Comparison of ENCODE assay signal across 21 mouse cellular contexts in the genomic region with DNA sequence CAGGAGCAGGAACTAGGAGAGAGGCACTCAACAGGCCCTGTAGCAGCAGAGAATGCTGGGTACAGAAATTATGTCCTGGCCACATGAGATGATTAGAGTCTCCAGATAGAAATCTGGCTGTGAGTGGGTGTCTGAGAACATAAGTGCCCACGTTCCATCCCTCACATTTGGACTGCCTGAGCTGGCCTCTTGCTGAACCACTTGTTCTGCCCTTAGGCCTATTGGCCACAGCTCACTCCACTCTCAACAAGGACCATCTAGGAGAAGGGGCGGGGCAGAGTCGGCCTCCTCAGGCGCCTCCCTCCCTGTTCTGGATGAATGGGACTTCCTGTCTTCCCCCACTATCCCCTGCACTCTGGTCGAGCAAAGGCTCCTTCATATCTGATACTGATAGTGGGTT. TPM values are rescaled to one million over a fixed set of nuclear protein-coding genes. Genes with fewer than 3 reads are reported as not detected.
DNase-seq lines count a peak whose midpoint lies in the region; ATAC-seq and TF ChIP-seq lines count a peak whose summit lies in the region.
"Had no signal": no experiment of that assay in that cellular context is flagged by ENCODE, and none has a peak within 500 bp of the region (broad histone marks: within the 10 kb centered on the region; RNA-seq: fewer than 3 reads in every experiment).

No protein-coding gene starts in this region.

- H3K4me3 ChIP-seq in layer of hippocampus, adult 2 months = no peak overlapping the region
- H3K4me3 ChIP-seq in lung, embryonic 14.5 days (ENCODE audit: low read depth, low read length) = no peak overlapping the region
- no peak overlapping the region for H3K4me3 ChIP-seq in midbrain, embryonic 11.5 days (ENCODE audit: low read depth, low read length)
- H3K4me3 ChIP-seq: embryonic facial prominence, embryonic 13.5 days; forebrain, embryonic 13.5 days; heart, adult 2 months; heart, embryonic 15.5 days; hindbrain, embryonic 13.5 days had no signal

- H3K4me2 ChIP-seq in lung, embryonic 14.5 days = no peak overlapping the region
- no peak overlapping the region for H3K4me2 ChIP-seq in midbrain, embryonic 11.5 days
- H3K4me2 ChIP-seq: embryonic facial prominence, embryonic 13.5 days; forebrain, embryonic 13.5 days; heart, embryonic 11.5 days; heart, embryonic 15.5 days; hindbrain, embryonic 13.5 days had no signal

- DNase-seq in layer of hippocampus, adult 2 months (ENCODE audit: low spot score in 2 of 2) = no peak
- no peak for DNase-seq in layer of hippocampus, adult 9-11 months
- DNase-seq in lung, embryonic 14.5 days = peak; percentile 12
- peak; percentile 73 for DNase-seq in lung, postnatal 10 days
- peak; percentile 64 to 82 for DNase-seq in lung, postnatal 4 days
- no peak for DNase-seq in gastrocnemius, postnatal 10 days
- DNase-seq in cerebellum, adult 18-20 months = no peak
- DNase-seq in midbrain, embryonic 11.5 days (ENCODE audit: low spot score, missing footprints) = no peak
- DNase-seq: cerebellum, adult 11-12 months; cerebellum, adult 9-11 months; cerebellum, postnatal 36 days; gastrocnemius, postnatal 14 days; heart, adult 2 months; heart, postnatal 14 days had no signal

- no peak overlapping the region for H3K9ac ChIP-seq in lung, embryonic 14.5 days
- H3K9ac ChIP-seq in midbrain, embryonic 11.5 days (ENCODE audit: low read length) = no peak overlapping the region
- H3K9ac ChIP-seq: embryonic facial prominence, embryonic 13.5 days; forebrain, embryonic 13.5 days; heart, embryonic 15.5 days; hindbrain, embryonic 13.5 days had no signal

- WGBS in lung, embryonic 14.5 days = 50% methylated on average over 5 of the region's 5 CpGs
- 74% methylated on average over 5 of the region's 5 CpGs for WGBS in midbrain, embryonic 11.5 days

- ATAC-seq in lung, embryonic 14.5 days (ENCODE audit: insufficient read depth) = peak; percentile 44; the same call in 1 of the 2 replicates
- ATAC-seq in midbrain, embryonic 11.5 days (ENCODE audit: low FRiP score) = no peak
- ATAC-seq: activated CD4-positive, CD25-positive, alpha-beta regulatory T cell, adult 4 months; forebrain, embryonic 13.5 days; Patski had no signal

- 0 out of 2 replicates have a peak, but pooled peaks cover 7% of the 10 kb centered on the region for H3K4me1 ChIP-seq in lung, embryonic 14.5 days (ENCODE audit: insufficient read depth)
- no peaks in the 10 kb centered on the region for H3K4me1 ChIP-seq in midbrain, embryonic 11.5 days (ENCODE audit: control insufficient read depth, insufficient read depth, low read length)
- H3K4me1 ChIP-seq: embryonic facial prominence, embryonic 13.5 days; forebrain, embryonic 13.5 days; hindbrain, embryonic 13.5 days had no signal

- no peak for TF ChIP-seq CTCF in layer of hippocampus, adult 2 months (conservative IDR thresholded peaks at IDR 0.05)
- TF ChIP-seq CTCF in lung, embryonic 14.5 days (IDR thresholded peaks at IDR 0.05; ENCODE audit: low read depth) = no peak

- no peaks in the 10 kb centered on the region for H3K9me3 ChIP-seq in lung, embryonic 14.5 days (ENCODE audit: low read depth, low read length)
- no peaks in the 10 kb centered on the region for H3K9me3 ChIP-seq in midbrain, embryonic 11.5 days (ENCODE audit: control insufficient read depth, low read length)
- H3K9me3 ChIP-seq: embryonic facial prominence, embryonic 13.5 days; forebrain, embryonic 13.5 days; heart, embryonic 15.5 days; hindbrain, embryonic 13.5 days had no signal

- H3K27me3 ChIP-seq in lung, embryonic 14.5 days (ENCODE audit: insufficient read depth, low read length) = no peaks in the 10 kb centered on the region
- no peaks in the 10 kb centered on the region for H3K27me3 ChIP-seq in midbrain, embryonic 11.5 days (ENCODE audit: control insufficient read depth, insufficient read depth, low read length)
- H3K27me3 ChIP-seq: embryonic facial prominence, embryonic 13.5 days; forebrain, embryonic 13.5 days; heart, embryonic 15.5 days; hindbrain, embryonic 13.5 days; Patski had no signal

- peak overlapping the region; percentile 70 for H3K27ac ChIP-seq in layer of hippocampus, adult 2 months
- no peak overlapping the region for H3K27ac ChIP-seq in lung, embryonic 14.5 days (ENCODE audit: low read depth)
- no peak overlapping the region for H3K27ac ChIP-seq in midbrain, embryonic 11.5 days (ENCODE audit: low read depth, low read length)
- H3K27ac ChIP-seq: embryonic facial prominence, embryonic 13.5 days; forebrain, embryonic 13.5 days; heart, adult 2 months; heart, embryonic 15.5 days; hindbrain, embryonic 13.5 days had no signal

- no peaks in the 10 kb centered on the region for H3K36me3 ChIP-seq in lung, embryonic 14.5 days (ENCODE audit: insufficient read depth)
- no peaks in the 10 kb centered on the region; the same call in 1 of the 2 replicates for H3K36me3 ChIP-seq in midbrain, embryonic 11.5 days (ENCODE audit: control insufficient read depth, insufficient read depth, low read length)

RNA-seq across cellular contexts. Expression of gene Arl6ip4, which starts 33.1 kb away (rescaled TPM):
- 10 to 100 TPM; 49.8 to 52.2 TPM for total RNA-seq in layer of hippocampus, adult 2 months (2021)
- 100.0 and 105 TPM in 2 replicates for polyA plus RNA-seq in lung, embryonic 14.5 days (2014; fragmentation: Nextera tagmentation; extraction: Ambion mirVana)
- total RNA-seq in gastrocnemius, postnatal 10 days (2021) = 10 to 100 TPM; 53.8 to 64.3 TPM
- 89.3 and 95.5 TPM in 2 replicates for polyA plus RNA-seq in midbrain, embryonic 11.5 days (2014; fragmentation: Nextera tagmentation; extraction: Ambion mirVana)

RNA-seq across cellular contexts. Expression of gene Ogfod2, which starts 36.9 kb away (rescaled TPM):
- 10 to 100 TPM; 32.7 to 38.7 TPM for total RNA-seq in layer of hippocampus, adult 2 months (2021)
- polyA plus RNA-seq in lung, embryonic 14.5 days (2014; fragmentation: Nextera tagmentation; extraction: Ambion mirVana) = 13.3 and 13.4 TPM in 2 replicates
- 1 to 10 TPM; 7.2 to 8.8 TPM for total RNA-seq in gastrocnemius, postnatal 10 days (2021)
- polyA plus RNA-seq in midbrain, embryonic 11.5 days (2014; fragmentation: Nextera tagmentation; extraction: Ambion mirVana) = 10.4 and 11.4 TPM in 2 replicates

RNA-seq across cellular contexts. Expression of gene Abcb9, which starts 53.4 kb away (rescaled TPM):
- 10 to 100 TPM; 27.0 to 31.7 TPM for total RNA-seq in layer of hippocampus, adult 2 months (2021)
- 0.88 and 1.1 TPM in 2 replicates for polyA plus RNA-seq in lung, embryonic 14.5 days (2014; fragmentation: Nextera tagmentation; extraction: Ambion mirVana)
- 1 to 10 TPM; 4.2 to 4.4 TPM for total RNA-seq in gastrocnemius, postnatal 10 days (2021)
- polyA plus RNA-seq in midbrain, embryonic 11.5 days (2014; fragmentation: Nextera tagmentation; extraction: Ambion mirVana) = 0.62 and 0.71 TPM in 2 replicates

Comparison
In these comparisons a context has a peak if more than half of its experiments do, and no peak if none do; other contexts are left out.
1. DNase-seq: peak in lung, embryonic 14.5 days (single experiment), lung, postnatal 10 days (single experiment) and lung, postnatal 4 days (2 of 2); none in layer of hippocampus, adult 2 months (0 of 2), layer of hippocampus, adult 9-11 months (single experiment), gastrocnemius, postnatal 10 days (single experiment), cerebellum, adult 18-20 months (0 of 2) and midbrain, embryonic 11.5 days (single experiment).
2. RNA of gene Abcb9, which starts 53.4 kb away (total RNA-seq): 27.0 to 31.7 TPM in layer of hippocampus, adult 2 months; 4.2 to 4.4 TPM in gastrocnemius, postnatal 10 days; every median in the first group is over 4 times any median in the second.